Mouse (Mus musculus) myocyte (in vitro differentiated cells): Measurements from ENCODE around the gene 9330182L06Rik. TPM values are rescaled to one million over a fixed set of nuclear protein-coding genes. Genes with fewer than 3 reads are reported as not detected.

Experiments
- H3K27me3 ChIP-seq: one replicate; pipeline ENCODE4 v1.6.1; 2011; ENCODE audit not compliant: control insufficient read depth, insufficient read depth, insufficient read length
- H3K36me3 ChIP-seq: one replicate; pipeline ENCODE4 v1.6.1; 2011; ENCODE audit not compliant: control insufficient read depth, insufficient read depth
- H3K4me2 ChIP-seq: one replicate; pipeline ENCODE4 v1.6.1; 2011; ENCODE audit warnings: low read depth, control low read depth
- H3K4me3 ChIP-seq: one replicate; pipeline ENCODE4 v1.5.1; 2011; ENCODE audit warnings: mild to moderate bottlenecking, control low read depth, moderate library complexity
- H3K79me2 ChIP-seq: one replicate; pipeline ENCODE4 v1.6.1; 2011; ENCODE audit not compliant: control insufficient read depth, insufficient read depth
- H3ac ChIP-seq: one replicate; pipeline ENCODE4 v1.6.1; 2011; ENCODE audit not compliant: control insufficient read depth, insufficient read length
- CEBPB ChIP-seq: IDR thresholded peaks from 2 replicates; pipeline ENCODE4 v1.6.1; 2011; ENCODE audit warnings: mild to moderate bottlenecking, moderate library complexity; ENCODE audit not compliant: poor library complexity, insufficient read depth, severe bottlenecking
- E2F4 ChIP-seq: IDR thresholded peaks from one replicate; pipeline ENCODE4 v1.6.1; 2011; ENCODE audit warnings: mild to moderate bottlenecking, control low read depth, moderate library complexity; ENCODE audit not compliant: insufficient read depth
- MAX ChIP-seq: IDR thresholded peaks from one replicate; pipeline ENCODE4 v1.6.1; 2011; ENCODE audit warnings: low read depth, mild to moderate bottlenecking, control low read depth
- MYOD1 ChIP-seq, 3 experiments: IDR thresholded peaks; one replicate each; pipeline ENCODE4 v1.6.1; 2011; ENCODE audit warnings: control low read depth in 2 of 3, low read depth in 2 of 3, mild to moderate bottlenecking in 2 of 3, moderate library complexity in 1 of 3; ENCODE audit not compliant: insufficient read length in 2 of 3, control insufficient read depth in 1 of 3
- MYOG ChIP-seq, 3 experiments: IDR thresholded peaks; one replicate each; pipeline ENCODE4 v1.6.1; 2011; ENCODE audit warnings: control low read depth in 2 of 3, low read depth in 2 of 3, mild to moderate bottlenecking in 2 of 3; ENCODE audit not compliant: insufficient read length in 2 of 3, control insufficient read depth in 1 of 3, insufficient read depth in 1 of 3
- POLR2A ChIP-seq: IDR thresholded peaks from one replicate; pipeline ENCODE4 v1.6.1; 2011; ENCODE audit warnings: low read depth, mild to moderate bottlenecking, control low read depth, moderate library complexity; ENCODE audit not compliant: insufficient read length
- POLR2AphosphoS2 ChIP-seq: IDR thresholded peaks from one replicate; pipeline ENCODE4 v1.6.1; 2011; ENCODE audit warnings: low read depth, control low read depth; ENCODE audit not compliant: insufficient read length
- REST ChIP-seq: IDR thresholded peaks from one replicate; pipeline ENCODE4 v1.6.1; 2011; ENCODE audit warnings: mild to moderate bottlenecking, control low read depth, moderate library complexity; ENCODE audit not compliant: insufficient read depth, insufficient read length
- SRF ChIP-seq: IDR thresholded peaks from one replicate; pipeline ENCODE4 v1.6.1; 2011; ENCODE audit warnings: low read depth; ENCODE audit not compliant: control insufficient read depth, insufficient read length
- TCF12 ChIP-seq: IDR thresholded peaks from one replicate; pipeline ENCODE4 v1.6.1; 2011; ENCODE audit warnings: mild to moderate bottlenecking, control low read depth; ENCODE audit not compliant: poor library complexity, insufficient read depth, severe bottlenecking
- TCF3 ChIP-seq: IDR thresholded peaks from one replicate; pipeline ENCODE4 v1.6.1; 2011; ENCODE audit warnings: low read depth, control low read depth; ENCODE audit not compliant: insufficient read length
- USF1 ChIP-seq: IDR thresholded peaks from one replicate; pipeline ENCODE4 v1.6.1; 2011; ENCODE audit warnings: low read depth, mild to moderate bottlenecking, control low read depth, moderate library complexity
- polyA plus RNA-seq: library from polyadenylated mRNA; unstranded; fragments of >200 nt; fragmentation: generic; extraction: Trizol; gene quantifications from one replicate; pipeline ENCODE4 v1.2.1, GENCODE M21; 2012; ENCODE audit warnings: missing spikeins

Gene 9330182L06Rik
- polyA plus RNA-seq, 1 experiment: not detected

DNA sequence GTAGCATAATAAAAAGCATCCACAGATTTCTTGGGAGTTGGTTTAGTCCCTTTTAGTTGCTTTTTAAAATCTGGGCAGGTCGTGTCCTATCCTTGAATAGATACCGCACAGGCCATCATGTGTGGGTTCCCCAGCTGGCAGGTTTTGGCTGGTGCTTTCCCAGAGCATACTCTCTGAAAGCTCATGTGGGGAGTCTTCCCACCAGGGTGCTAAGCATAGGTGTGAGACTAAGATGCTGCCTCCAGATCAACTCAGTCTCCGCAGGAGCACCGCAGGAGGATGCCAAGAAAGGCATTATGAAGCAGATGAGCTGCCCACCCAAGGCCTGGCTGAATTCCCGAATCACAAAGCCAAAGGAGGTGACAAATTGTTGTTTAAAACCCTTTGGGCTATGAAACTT is 229.5 kb downstream of the 9330182L06Rik start:
- Histone ChIP-seq H3K79me2 (no peaks in the 10 kb centered on the region), H3K4me3 (no peak overlapping the region), H3K27me3 (no peaks in the 10 kb centered on the region), H3K4me2 (no peak overlapping the region), H3ac (no peak overlapping the region), H3K36me3 (no peaks in the 10 kb centered on the region)
- no peak for TF ChIP-seq CEBPB
- no peak for TF ChIP-seq MYOD1 (IDR thresholded peaks at IDR 0.05; ENCODE audit: control insufficient read depth in 1 of 3, insufficient read length in 2 of 3, low read depth in 2 of 3)
- TF ChIP-seq E2F4: no peak
- TF ChIP-seq MAX: no peak
- TF ChIP-seq REST: no peak
- TF ChIP-seq TCF3: no peak
- TF ChIP-seq USF1: no peak
- TF ChIP-seq POLR2A: no peak
- TF ChIP-seq TCF12: no peak
- TF ChIP-seq POLR2AphosphoS2: no peak
- no peak for TF ChIP-seq MYOG (IDR thresholded peaks at IDR 0.05; ENCODE audit: control insufficient read depth in 1 of 3, insufficient read depth in 1 of 3, insufficient read length in 2 of 3, low read depth in 2 of 3)
- TF ChIP-seq SRF: no peak

DNA sequence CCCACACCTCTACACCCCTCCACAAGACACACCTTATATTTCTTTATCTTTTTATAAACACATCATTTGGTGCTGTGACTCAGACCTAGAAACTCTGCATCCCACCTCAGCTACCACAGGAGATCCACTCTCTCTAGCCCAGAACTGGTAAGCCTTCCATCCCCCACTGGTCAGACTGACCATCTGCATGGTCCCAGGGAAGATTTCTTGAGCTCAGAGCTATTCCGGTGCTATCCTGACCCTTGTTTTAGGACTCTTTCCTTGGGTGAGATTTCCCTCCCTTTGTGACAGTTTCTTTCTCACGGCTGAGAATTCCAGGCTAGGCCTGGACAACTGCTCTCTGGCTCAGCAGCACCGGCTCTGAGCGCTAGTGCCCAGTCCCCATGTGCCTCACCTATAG is 231.3 kb downstream of the 9330182L06Rik start:
- no peaks in the 10 kb centered on the region for H3K36me3 ChIP-seq
- H3ac ChIP-seq: no peak overlapping the region
- H3K4me3 ChIP-seq: no peak overlapping the region
- no peak for TF ChIP-seq MYOD1 (IDR thresholded peaks at IDR 0.05; ENCODE audit: control insufficient read depth in 1 of 3, insufficient read length in 2 of 3, low read depth in 2 of 3)
- no peak for TF ChIP-seq POLR2AphosphoS2
- no peak for TF ChIP-seq MAX
- TF ChIP-seq TCF12: no peak
- no peak for TF ChIP-seq REST
- TF ChIP-seq USF1: no peak
- no peak for TF ChIP-seq E2F4
- no peak for TF ChIP-seq CEBPB
- no peak for TF ChIP-seq POLR2A
- TF ChIP-seq SRF: no peak
- no peak overlapping the region for H3K4me2 ChIP-seq
- no peaks in the 10 kb centered on the region for H3K79me2 ChIP-seq
- no peaks in the 10 kb centered on the region for H3K27me3 ChIP-seq

- H3K27me3 ChIP-seq: no peaks in the 10 kb centered on the region
- no peak for TF ChIP-seq SRF
- TF ChIP-seq POLR2A: no peak
- TF ChIP-seq TCF3: no peak
- TF ChIP-seq TCF12: no peak
- TF ChIP-seq MYOD1 (IDR thresholded peaks at IDR 0.05; ENCODE audit: control insufficient read depth in 1 of 3, insufficient read length in 2 of 3, low read depth in 2 of 3): no peak
- no peak for TF ChIP-seq REST
- TF ChIP-seq E2F4: no peak
- TF ChIP-seq MAX: no peak
- no peak for TF ChIP-seq POLR2AphosphoS2
- no peak for TF ChIP-seq USF1
- no peak for TF ChIP-seq CEBPB
- no peak for TF ChIP-seq MYOG (IDR thresholded peaks at IDR 0.05; ENCODE audit: control insufficient read depth in 1 of 3, insufficient read depth in 1 of 3, insufficient read length in 2 of 3, low read depth in 2 of 3)
- no peak overlapping the region for H3K4me2 ChIP-seq
- H3K4me3 ChIP-seq: no peak overlapping the region
- H3K79me2 ChIP-seq: no peaks in the 10 kb centered on the region
- H3K36me3 ChIP-seq: no peaks in the 10 kb centered on the region
- no peak overlapping the region for H3ac ChIP-seq
These were observed 245.1 kb downstream of the 9330182L06Rik start for GRCm38 (mm10) chr5:9511027-9511426.

DNA sequence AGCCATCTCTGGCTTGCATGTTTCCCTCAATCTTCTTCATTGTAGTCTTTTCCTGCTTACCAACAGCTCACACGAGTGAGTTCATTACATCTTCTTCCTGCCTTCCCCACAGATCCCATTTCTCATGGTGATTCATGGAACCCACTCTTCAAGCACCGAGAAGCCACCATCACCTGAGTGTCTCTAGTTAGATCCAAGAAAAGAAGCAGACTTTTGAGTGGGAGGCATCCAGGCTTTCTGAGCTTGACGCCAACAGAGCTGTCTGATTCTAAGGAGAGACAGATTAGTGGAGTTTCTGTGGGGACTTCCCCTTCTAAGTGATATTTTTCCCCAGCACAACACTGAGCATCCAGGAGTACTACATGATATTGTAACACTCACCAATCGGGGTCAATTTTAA is 259.6 kb downstream of the 9330182L06Rik start:
- no peaks in the 10 kb centered on the region for H3K27me3 ChIP-seq
- H3K4me3 ChIP-seq: no peak overlapping the region
- no peaks in the 10 kb centered on the region for H3K36me3 ChIP-seq
- no peak overlapping the region for H3K4me2 ChIP-seq
- TF ChIP-seq MYOD1 (IDR thresholded peaks at IDR 0.05; ENCODE audit: control insufficient read depth in 1 of 3, insufficient read length in 2 of 3, low read depth in 2 of 3) (no peak), MAX (no peak), POLR2A (no peak), SRF (no peak), USF1 (no peak), TCF12 (no peak), MYOG (IDR thresholded peaks at IDR 0.05; ENCODE audit: control insufficient read depth in 1 of 3, insufficient read depth in 1 of 3, insufficient read length in 2 of 3, low read depth in 2 of 3) (no peak), REST (no peak), POLR2AphosphoS2 (no peak)
- no peaks in the 10 kb centered on the region for H3K79me2 ChIP-seq
- H3ac ChIP-seq: no peak overlapping the region

Other genes with a start within 250 kb of the 9330182L06Rik start
- 2.7 TPM for gene Tmem243, start 165.4 kb upstream of the 9330182L06Rik start, polyA plus RNA-seq
- 6.7 TPM for gene Dmtf1, start 104.3 kb upstream of the 9330182L06Rik start, polyA plus RNA-seq